Mouse (Mus musculus) neural tube, embryonic 11.5 days (tissue): Measurements from ENCODE around the gene C9orf72. TPM values are rescaled to one million over a fixed set of nuclear protein-coding genes. Genes with fewer than 3 reads are reported as not detected.

Experiments
- ATAC-seq: fragments of 200-750 bp; cut with Nextera tagmentation; 2 replicates; pipeline ENCODE4 v1.8.0; 2017; ENCODE audit warnings: moderate number of reproducible peaks, mild to moderate bottlenecking, moderate TSS enrichment, moderate library complexity; ENCODE audit not compliant: insufficient read depth, low FRiP score, low TSS enrichment
- DNase-seq: peaks from one replicate; pipeline ENCODE4 v3.0.0-alpha.2; 2015; ENCODE audit warnings: low spot score
- H3K27ac ChIP-seq: fragments of 300-500 bp; sonication (generic); 2 replicates; pipeline ENCODE4 v1.5.1; 2014; ENCODE audit warnings: low read depth, mild to moderate bottlenecking, low read length
- H3K27me3 ChIP-seq: fragments of 300-500 bp; sonication (generic); 2 replicates; pipeline ENCODE4 v1.6.1; 2014; ENCODE audit warnings: mild to moderate bottlenecking, low read length, mixed read lengths; ENCODE audit not compliant: control insufficient read depth, insufficient read depth
- H3K36me3 ChIP-seq: fragments of 300-500 bp; sonication (generic); 2 replicates; pipeline ENCODE4 v1.6.1; 2014; ENCODE audit warnings: mild to moderate bottlenecking, low read length, moderate library complexity, mixed read lengths; ENCODE audit not compliant: control insufficient read depth, insufficient read depth
- H3K4me1 ChIP-seq: fragments of 300-500 bp; sonication (generic); 2 replicates; pipeline ENCODE4 v1.6.1; 2014; ENCODE audit warnings: low read length, mixed read lengths; ENCODE audit not compliant: control insufficient read depth, insufficient read depth
- H3K4me2 ChIP-seq: fragments of 300-500 bp; sonication (generic); 2 replicates; pipeline ENCODE4 v1.6.1; 2014; ENCODE audit warnings: low read depth, mild to moderate bottlenecking, moderate library complexity
- H3K4me3 ChIP-seq: fragments of 300-500 bp; sonication (generic); 2 replicates; pipeline ENCODE4 v1.5.1; 2014; ENCODE audit warnings: low read depth, low read length
- H3K9ac ChIP-seq: fragments of 300-500 bp; sonication (generic); 2 replicates; pipeline ENCODE4 v1.6.1; 2014; ENCODE audit warnings: mild to moderate bottlenecking, low read length
- H3K9me3 ChIP-seq: fragments of 300-500 bp; sonication (generic); 2 replicates; pipeline ENCODE4 v1.6.1; 2016; ENCODE audit warnings: low read length; ENCODE audit not compliant: control insufficient read depth
- WGBS: fragments of 180-500 bp; shearing (Covaris S2); extraction: QIAGEN DNeasy Blood & Tissue Kit; methylation state at CpG from one replicate; pipeline ENCODE4 v1.1.7; 2014; 5-methylcytosine and 5-hydroxymethylcytosine counted together
- polyA plus RNA-seq: library from polyadenylated mRNA; unstranded; fragments of >200 nt; fragmentation: Nextera tagmentation; extraction: Ambion mirVana; gene quantifications from 2 replicates; pipeline ENCODE4 v1.2.1, GENCODE M21; 2014

C9orf72 gene
- polyA plus RNA-seq, 1 experiment from 2014 or later, result 31.8 TPM

DNA sequence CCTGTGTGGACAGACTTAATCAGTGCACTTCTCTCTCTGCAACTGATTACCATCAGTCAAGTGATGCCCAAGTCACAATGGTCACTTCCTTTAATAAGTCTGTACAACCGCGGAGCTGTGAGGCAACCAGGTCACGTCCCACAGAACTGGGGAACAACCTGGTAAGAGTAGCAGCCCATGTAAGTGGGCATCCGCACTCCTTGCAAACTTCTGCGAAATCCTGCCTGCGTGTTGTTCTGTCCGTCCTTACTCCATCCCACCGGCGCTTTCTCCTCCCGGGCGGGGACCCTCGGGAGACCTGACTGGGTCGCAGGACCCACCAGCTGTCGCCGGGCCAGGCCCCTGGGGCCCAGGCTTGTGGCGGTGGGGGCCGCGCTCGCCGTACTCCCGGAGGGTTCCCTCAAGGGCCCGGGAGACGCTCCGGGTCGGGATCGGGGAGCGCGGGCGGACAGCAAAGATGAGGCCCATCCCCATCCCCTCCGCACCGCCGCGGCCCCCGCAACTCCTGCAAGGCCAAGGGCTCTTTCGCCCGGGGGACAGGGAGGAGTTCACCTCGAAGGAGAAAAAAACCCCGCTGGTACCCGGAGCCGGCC, 738 bp downstream of the C9orf72 start:
- WGBS, result under 1% methylated on average over 28 of the region's 40 CpGs
- Histone ChIP-seq H3K4me2 (peak overlapping the region; percentile 81), H3K36me3 (no peaks in the 10 kb centered on the region), H3K27me3 (no peaks in the 10 kb centered on the region), H3K9me3 (no peaks in the 10 kb centered on the region), H3K4me1 (no peaks in the 10 kb centered on the region), H3K4me3 (peak overlapping the region; percentile 87), H3K27ac (peak overlapping the region; percentile 62; the same call in 1 of the 2 replicates), H3K9ac (peak overlapping the region; percentile 81)
- DNase-seq (no peak), ATAC-seq (peak; percentile 81)

- Histone ChIP-seq H3K27ac (no peak overlapping the region), H3K4me1 (no peaks in the 10 kb centered on the region), H3K4me2 (no peak overlapping the region), H3K36me3 (no peaks in the 10 kb centered on the region), H3K9ac (no peak overlapping the region), H3K27me3 (no peaks in the 10 kb centered on the region), H3K9me3 (no peaks in the 10 kb centered on the region), H3K4me3 (no peak overlapping the region)
- DNase-seq (no peak), ATAC-seq (no peak)
- WGBS, result 89% methylated on average over 4 of the region's 4 CpGs
Observed at GRCm38 (mm10) chr4:35224101-35224500, 1.9 kb downstream of the C9orf72 start.

GRCm38 (mm10) chr4:35223376-35223988, 2.5 kb downstream of the C9orf72 start:
- Histone ChIP-seq H3K4me1 (no peaks in the 10 kb centered on the region), H3K27me3 (no peaks in the 10 kb centered on the region), H3K4me3 (no peak overlapping the region), H3K27ac (no peak overlapping the region), H3K36me3 (no peaks in the 10 kb centered on the region), H3K9me3 (no peaks in the 10 kb centered on the region), H3K4me2 (no peak overlapping the region), H3K9ac (no peak overlapping the region)
- ATAC-seq (no peak), DNase-seq (no peak)
- 81% methylated on average over 5 of the region's 5 CpGs for WGBS

DNA sequence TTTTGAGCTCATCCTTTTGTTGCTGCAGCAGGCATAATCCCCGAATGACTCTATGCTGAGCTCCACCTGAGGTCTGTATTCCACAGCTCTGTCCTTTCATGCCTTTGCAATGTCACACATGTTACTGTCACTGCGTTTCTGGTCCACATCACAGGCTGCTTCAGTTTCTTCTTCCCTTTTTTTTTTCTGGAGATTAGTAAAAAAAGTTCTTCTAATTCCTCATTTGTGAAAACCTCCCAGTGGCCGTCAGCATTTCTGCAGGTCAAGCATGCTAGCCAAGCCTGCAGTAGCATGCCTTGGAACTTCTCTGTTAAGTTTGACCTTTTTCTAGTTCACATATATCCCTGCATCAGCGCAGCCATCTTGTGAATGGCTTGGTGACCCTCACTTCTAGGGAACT, 4.1 kb downstream of the C9orf72 start:
- no peak overlapping the region for H3K4me2 ChIP-seq
- H3K36me3 ChIP-seq, result no peaks in the 10 kb centered on the region
- H3K27ac ChIP-seq, result no peak overlapping the region
- no peak overlapping the region for H3K4me3 ChIP-seq
- WGBS, result 50% methylated on average over 4 of the region's 4 CpGs
- ATAC-seq (no peak), DNase-seq (no peak)
- H3K9me3 ChIP-seq, result no peaks in the 10 kb centered on the region
- no peak overlapping the region for H3K9ac ChIP-seq
- H3K4me1 ChIP-seq, result no peaks in the 10 kb centered on the region
- H3K27me3 ChIP-seq, result no peaks in the 10 kb centered on the region

DNA sequence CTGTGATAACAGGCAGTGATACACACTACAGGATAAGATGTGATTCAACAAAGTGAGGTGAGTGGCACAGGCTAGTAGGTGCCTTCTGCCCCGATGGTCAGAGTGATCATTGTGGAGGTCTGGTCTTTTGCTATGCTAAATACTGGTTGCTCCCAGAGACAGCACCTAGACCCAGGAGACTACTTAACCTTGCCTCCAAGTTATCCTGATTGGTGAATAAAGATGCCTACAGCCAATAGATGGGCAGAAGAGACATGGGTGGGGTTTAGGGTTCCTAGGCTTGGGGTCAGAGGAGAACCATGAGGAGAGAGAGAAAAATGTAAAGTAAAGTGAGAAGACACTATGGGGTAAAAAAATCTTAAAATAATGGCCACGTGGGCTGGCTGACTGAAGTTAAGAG, 4.8 kb downstream of the C9orf72 start:
- Histone ChIP-seq H3K4me3 (no peak overlapping the region), H3K4me2 (no peak overlapping the region), H3K27ac (no peak overlapping the region), H3K36me3 (no peaks in the 10 kb centered on the region), H3K9me3 (no peaks in the 10 kb centered on the region), H3K27me3 (no peaks in the 10 kb centered on the region), H3K9ac (no peak overlapping the region), H3K4me1 (no peaks in the 10 kb centered on the region)
- DNase-seq, result no peak
- no peak for ATAC-seq
- 21% methylated on average over 2 of the region's 2 CpGs for WGBS

DNA sequence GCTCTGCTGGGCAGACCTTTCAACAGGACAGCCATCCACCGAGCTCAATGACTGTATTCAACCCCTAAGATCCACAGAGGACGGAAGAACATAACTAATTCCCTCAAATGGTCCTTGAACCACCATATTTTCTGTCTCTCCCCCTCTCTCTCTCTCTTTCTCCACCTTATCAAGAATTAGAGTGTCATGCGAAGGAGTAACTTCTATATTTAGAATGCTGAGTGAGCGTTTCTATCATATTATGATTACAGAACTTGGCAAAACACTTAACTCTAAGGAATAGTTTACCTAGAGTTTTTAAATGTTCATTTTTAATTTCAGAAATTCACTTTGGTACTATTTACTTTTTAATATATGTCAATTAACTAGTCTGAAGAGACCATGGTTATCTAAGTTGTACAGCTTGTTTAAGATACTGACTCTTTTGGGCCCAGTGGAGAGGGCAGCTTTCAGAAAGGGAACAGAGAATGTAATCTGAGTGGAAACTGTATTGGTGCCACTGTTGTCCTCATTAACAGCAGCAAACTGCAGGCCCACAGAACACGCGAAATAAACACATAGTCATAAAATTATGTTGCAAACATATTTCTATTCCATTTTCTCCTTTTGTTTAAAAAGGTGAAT, 5.8 kb downstream of the C9orf72 start:
- 86% methylated on average over 6 of the region's 6 CpGs for WGBS
- H3K9me3 ChIP-seq, result no peaks in the 10 kb centered on the region
- no peaks in the 10 kb centered on the region for H3K4me1 ChIP-seq
- ATAC-seq (no peak), DNase-seq (no peak)
- H3K27ac ChIP-seq, result no peak overlapping the region
- no peak overlapping the region for H3K4me2 ChIP-seq
- no peaks in the 10 kb centered on the region for H3K27me3 ChIP-seq
- H3K4me3 ChIP-seq, result no peak overlapping the region
- H3K9ac ChIP-seq, result no peak overlapping the region
- H3K36me3 ChIP-seq, result no peaks in the 10 kb centered on the region

GRCm38 (mm10) chr4:35204659-35205058, 21.3 kb downstream of the C9orf72 start:
- no peak overlapping the region for H3K4me3 ChIP-seq
- H3K4me1 ChIP-seq, result no peaks in the 10 kb centered on the region
- H3K9me3 ChIP-seq, result no peaks in the 10 kb centered on the region
- H3K27ac ChIP-seq, result no peak overlapping the region
- 65% methylated on average over 7 of the region's 7 CpGs for WGBS
- no peak overlapping the region for H3K9ac ChIP-seq
- DNase-seq, result no peak
- H3K4me2 ChIP-seq, result no peak overlapping the region
- H3K27me3 ChIP-seq, result no peaks in the 10 kb centered on the region
- no peak for ATAC-seq
- H3K36me3 ChIP-seq, result no peaks in the 10 kb centered on the region

GRCm38 (mm10) chr4:35203724-35204123, 22.3 kb downstream of the C9orf72 start:
- no peak overlapping the region for H3K9ac ChIP-seq
- H3K4me3 ChIP-seq, result no peak overlapping the region
- no peaks in the 10 kb centered on the region for H3K9me3 ChIP-seq
- H3K27ac ChIP-seq, result no peak overlapping the region
- H3K27me3 ChIP-seq, result no peaks in the 10 kb centered on the region
- no peaks in the 10 kb centered on the region for H3K4me1 ChIP-seq
- no peaks in the 10 kb centered on the region for H3K36me3 ChIP-seq
- ATAC-seq (no peak), DNase-seq (no peak)
- H3K4me2 ChIP-seq, result no peak overlapping the region
- WGBS, result 90% methylated on average over 2 of the region's 2 CpGs

DNA sequence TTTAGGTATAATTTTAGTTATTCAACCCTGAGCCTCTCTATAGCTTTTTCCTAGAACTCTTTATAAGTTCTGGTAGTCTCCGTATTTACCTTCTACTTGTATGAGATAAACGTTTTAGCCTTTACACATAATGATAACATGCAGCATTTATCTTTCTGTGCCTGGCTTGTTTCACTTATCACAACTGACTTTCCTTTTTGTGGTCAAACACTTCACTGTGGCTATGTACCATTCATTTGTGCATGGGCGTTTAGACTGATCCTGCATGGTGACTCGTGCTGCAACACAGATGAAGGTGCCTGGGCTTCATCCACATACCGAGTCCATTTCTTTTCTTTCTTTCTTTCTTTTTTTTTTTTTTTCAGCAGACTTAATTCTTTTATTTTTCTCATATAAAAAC, 24.3 kb downstream of the C9orf72 start:
- no peaks in the 10 kb centered on the region for H3K9me3 ChIP-seq
- no peaks in the 10 kb centered on the region for H3K27me3 ChIP-seq
- no peaks in the 10 kb centered on the region for H3K4me1 ChIP-seq
- H3K4me2 ChIP-seq, result no peak overlapping the region
- no peak overlapping the region for H3K9ac ChIP-seq
- H3K4me3 ChIP-seq, result no peak overlapping the region
- H3K27ac ChIP-seq, result no peak overlapping the region
- no peak for ATAC-seq
- H3K36me3 ChIP-seq, result no peaks in the 10 kb centered on the region
- no peak for DNase-seq
- WGBS, result 90% methylated on average over 5 of the region's 5 CpGs
